Mouse (Mus musculus): ENCODE measurements around the gene Glmp. TPM values are rescaled to one million over a fixed set of nuclear protein-coding genes. Genes with fewer than 3 reads are reported as not detected.
"Not testable (repeated sequence)": the region's sequence is repeated elsewhere in the genome, so short reads cannot be mapped to it uniquely, and the experiment has no call there.

Gene Glmp
- polyA plus RNA-seq, 1 experiment from 2014 or later: 111 TPM

GRCm38 (mm10) chr3:88361612-88362313 lies 36.9 kb downstream of the Glmp start:
- DNase-seq (no peak), ATAC-seq (no peak)
- peaks cover 22% of the 10 kb centered on the region for H3K4me1 ChIP-seq (ENCODE audit: insufficient read depth)
- H3K9me3 ChIP-seq (ENCODE audit: low read length): no peaks in the 10 kb centered on the region
- peaks cover 14% of the 10 kb centered on the region for H3K27me3 ChIP-seq (ENCODE audit: insufficient read depth, low read length)
- no peak overlapping the region for H3K4me2 ChIP-seq (ENCODE audit: low read depth, low read length)
- TF ChIP-seq CTCF (IDR thresholded peaks at IDR 0.05; ENCODE audit: low read depth) (no peak), EP300 (IDR thresholded peaks at IDR 0.05; ENCODE audit: low read depth) (no peak)
- H3K27ac ChIP-seq (ENCODE audit: low read depth): no peak overlapping the region
- peaks cover 60% of the 10 kb centered on the region for H3K36me3 ChIP-seq (replicated peaks; ENCODE audit: insufficient read depth, low read length)
- no peak overlapping the region for H3K4me3 ChIP-seq (ENCODE audit: low read depth, low read length)
- WGBS (ENCODE audit: insufficient replicate concordance): 81% methylated on average over 2 of the region's 2 CpGs
- H3K9ac ChIP-seq (replicated peaks): no peak overlapping the region

DNA sequence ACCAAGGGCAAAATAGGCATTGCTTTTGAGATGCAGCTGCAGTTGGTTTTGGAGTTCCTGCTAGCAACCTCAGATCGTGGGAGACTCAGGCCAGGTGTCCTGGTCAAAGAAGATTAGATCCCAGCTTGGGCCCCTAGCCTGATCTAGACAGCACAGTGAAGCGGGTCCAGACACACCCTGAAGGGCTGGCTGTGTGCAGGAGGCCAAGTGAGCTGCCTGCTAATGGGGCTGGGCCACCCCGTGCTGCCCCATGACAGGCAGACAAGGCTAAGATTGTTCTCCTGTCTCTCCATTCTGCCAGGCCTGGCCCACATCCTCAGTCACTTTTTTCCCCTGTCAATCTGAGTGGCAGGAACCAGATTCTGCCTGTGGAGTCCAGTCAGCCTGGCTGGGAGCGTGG lies 38.9 kb downstream of the Glmp start:
- Histone ChIP-seq H3K4me1 (ENCODE audit: insufficient read depth) (peaks cover 22% of the 10 kb centered on the region), H3K9ac (replicated peaks) (no peak overlapping the region), H3K27me3 (ENCODE audit: insufficient read depth, low read length) (peaks cover 14% of the 10 kb centered on the region), H3K9me3 (ENCODE audit: low read length) (no peaks in the 10 kb centered on the region), H3K36me3 (replicated peaks; ENCODE audit: insufficient read depth, low read length) (peaks cover 42% of the 10 kb centered on the region), H3K27ac (ENCODE audit: low read depth) (peak overlapping the region; percentile 57), H3K4me2 (ENCODE audit: low read depth, low read length) (peak overlapping the region; percentile 51), H3K4me3 (ENCODE audit: low read depth, low read length) (no peak overlapping the region)
- ATAC-seq (peak; percentile 87), DNase-seq (peak; percentile 60)
- TF ChIP-seq EP300 (IDR thresholded peaks at IDR 0.05; ENCODE audit: low read depth) (peak; percentile 80), CTCF (IDR thresholded peaks at IDR 0.05; ENCODE audit: low read depth) (no peak)
- 44% methylated on average over 4 of the region's 4 CpGs for WGBS (ENCODE audit: insufficient replicate concordance)

DNA sequence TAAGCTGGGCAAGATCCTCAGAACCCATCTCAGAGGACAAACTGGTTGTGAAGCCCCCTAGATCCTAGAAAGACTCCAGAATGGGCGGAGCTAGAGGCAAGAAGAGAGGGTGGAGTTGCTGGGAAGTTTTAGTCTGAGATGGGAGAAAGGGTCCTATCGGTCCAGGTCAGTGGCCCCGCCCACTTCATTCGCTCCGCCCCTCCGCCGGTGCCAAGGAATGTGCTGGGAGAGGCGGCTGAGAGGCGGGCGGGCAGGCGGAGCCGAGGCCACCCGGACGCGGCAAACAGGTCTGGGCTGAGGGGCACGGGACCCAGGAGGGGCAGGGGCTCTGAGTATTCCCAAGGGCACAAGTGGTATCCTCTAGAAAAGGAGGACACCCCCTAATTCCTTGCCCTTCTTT lies 39.5 kb downstream of the Glmp start, which contains the start of gene Paqr6:
Paqr6 (plus strand) TSS at position 248 of the 400 bp plus-strand sequence.
- DNase-seq (peak; percentile 85), ATAC-seq (peak; percentile 42)
- H3K9ac ChIP-seq (replicated peaks): peak within 1 kb of the TSS; percentile 23; the same call in 1 of the 2 replicates
- peaks cover 22% of the 10 kb centered on the region for H3K4me1 ChIP-seq (ENCODE audit: insufficient read depth)
- H3K9me3 ChIP-seq (ENCODE audit: low read length): no peaks in the 10 kb centered on the region
- H3K4me3 ChIP-seq (ENCODE audit: low read depth, low read length): peak within 1 kb of the TSS; percentile 36
- H3K4me2 ChIP-seq (ENCODE audit: low read depth, low read length): peak within 1 kb of the TSS; percentile 51
- H3K27ac ChIP-seq (ENCODE audit: low read depth): peak within 1 kb of the TSS; percentile 57
- H3K36me3 ChIP-seq (replicated peaks; ENCODE audit: insufficient read depth, low read length): peaks cover 35% of the 10 kb centered on the region
- peaks cover 14% of the 10 kb centered on the region for H3K27me3 ChIP-seq (ENCODE audit: insufficient read depth, low read length)
- TF ChIP-seq EP300 (IDR thresholded peaks at IDR 0.05; ENCODE audit: low read depth) (no peak), CTCF (IDR thresholded peaks at IDR 0.05; ENCODE audit: low read depth) (no peak)
- WGBS (ENCODE audit: insufficient replicate concordance): 11% methylated on average over 16 of the region's 16 CpGs

- peaks cover 22% of the 10 kb centered on the region for H3K4me1 ChIP-seq (ENCODE audit: insufficient read depth)
- no peaks in the 10 kb centered on the region for H3K9me3 ChIP-seq (ENCODE audit: low read length)
- no peak for ATAC-seq
- WGBS (ENCODE audit: insufficient replicate concordance): 42% methylated on average over 34 of the region's 34 CpGs
- no peak overlapping the region for H3K27ac ChIP-seq (ENCODE audit: low read depth)
- H3K36me3 ChIP-seq (replicated peaks; ENCODE audit: insufficient read depth, low read length): peaks cover 20% of the 10 kb centered on the region
- TF ChIP-seq CTCF (IDR thresholded peaks at IDR 0.05; ENCODE audit: low read depth) (no peak), EP300 (IDR thresholded peaks at IDR 0.05; ENCODE audit: low read depth) (no peak)
- peaks cover 14% of the 10 kb centered on the region for H3K27me3 ChIP-seq (ENCODE audit: insufficient read depth, low read length)
- no peak for DNase-seq
- H3K4me3 ChIP-seq (ENCODE audit: low read depth, low read length): no peak overlapping the region
- no peak overlapping the region for H3K9ac ChIP-seq (replicated peaks)
- peak overlapping the region; percentile 32 for H3K4me2 ChIP-seq (ENCODE audit: low read depth, low read length)
Measured at GRCm38 (mm10) chr3:88365705-88366361, 41.0 kb downstream of the Glmp start.

DNA sequence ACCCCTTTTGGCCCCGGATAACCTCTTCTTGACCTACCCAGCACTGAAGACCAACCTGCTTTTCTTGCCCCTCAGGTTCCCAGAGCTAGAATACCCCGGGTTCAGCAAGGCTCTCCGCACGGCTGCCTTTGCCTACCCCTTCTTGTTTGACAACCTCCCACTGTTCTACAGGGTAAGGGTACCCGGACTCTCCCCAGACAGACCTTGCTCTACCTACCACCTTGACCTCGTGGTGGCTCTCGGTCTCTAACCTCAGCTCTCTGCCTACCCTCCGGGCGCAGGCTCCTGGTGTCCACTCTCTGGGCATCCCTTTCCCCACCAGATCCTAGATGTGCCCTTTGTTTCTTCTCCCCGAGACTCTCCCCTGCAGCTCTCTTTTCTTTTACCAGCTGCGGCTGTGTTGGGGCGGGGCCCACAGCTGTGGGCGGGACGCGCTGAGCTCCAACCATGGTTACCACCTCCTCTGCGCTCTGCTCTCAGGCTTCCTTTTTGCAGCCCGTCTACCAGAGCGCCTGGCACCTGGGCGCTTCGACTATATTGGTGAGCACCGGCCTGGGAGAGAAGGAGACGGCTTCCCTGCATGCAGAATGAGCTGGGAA lies 42.1 kb downstream of the Glmp start:
- WGBS (ENCODE audit: insufficient replicate concordance): 9% methylated on average over 20 of the region's 22 CpGs
- Histone ChIP-seq H3K4me2 (ENCODE audit: low read depth, low read length) (peak overlapping the region; percentile 42; the same call in 1 of the 2 replicates), H3K4me3 (ENCODE audit: low read depth, low read length) (0 out of 2 replicates have a peak overlapping the region, but pooled peaks have one; percentile 10), H3K27me3 (ENCODE audit: insufficient read depth, low read length) (peaks cover 14% of the 10 kb centered on the region), H3K4me1 (ENCODE audit: insufficient read depth) (peaks cover 22% of the 10 kb centered on the region)
- not testable (repeated sequence) for H3K9ac ChIP-seq (replicated peaks); H3K27ac ChIP-seq (ENCODE audit: low read depth); H3K36me3 ChIP-seq (replicated peaks; ENCODE audit: insufficient read depth, low read length); H3K9me3 ChIP-seq (ENCODE audit: low read length)
- ATAC-seq: peak; percentile 43
- DNase-seq: peak; percentile 45

DNA sequence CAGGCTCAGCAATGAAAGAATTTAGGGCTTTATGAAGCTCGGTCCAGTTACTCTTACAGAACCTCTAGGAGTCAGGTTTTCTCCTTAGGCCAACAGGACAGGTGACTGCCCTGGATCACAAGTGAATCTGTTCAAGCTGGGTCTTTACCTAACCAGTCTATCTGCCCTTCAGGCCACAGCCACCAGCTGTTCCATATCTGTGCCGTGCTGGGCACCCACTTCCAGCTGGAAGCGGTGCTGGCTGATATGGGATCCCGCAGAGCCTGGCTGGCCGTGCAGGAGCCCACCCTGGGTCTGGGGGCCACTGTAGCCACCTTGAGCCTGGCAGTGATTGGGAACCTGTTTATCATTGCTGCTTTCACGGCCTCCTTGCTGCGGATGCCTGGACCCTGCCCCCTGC lies 42.7 kb downstream of the Glmp start:
- 60% methylated on average over 3 of the region's 7 CpGs for WGBS (ENCODE audit: insufficient replicate concordance)
- not testable (repeated sequence) for H3K9ac ChIP-seq (replicated peaks); H3K36me3 ChIP-seq (replicated peaks; ENCODE audit: insufficient read depth, low read length); H3K4me3 ChIP-seq (ENCODE audit: low read depth, low read length); H3K4me2 ChIP-seq (ENCODE audit: low read depth, low read length); H3K27ac ChIP-seq (ENCODE audit: low read depth); H3K9me3 ChIP-seq (ENCODE audit: low read length); ATAC-seq; DNase-seq
- Histone ChIP-seq H3K4me1 (ENCODE audit: insufficient read depth) (peaks cover 22% of the 10 kb centered on the region), H3K27me3 (ENCODE audit: insufficient read depth, low read length) (peaks cover 14% of the 10 kb centered on the region)

DNA sequence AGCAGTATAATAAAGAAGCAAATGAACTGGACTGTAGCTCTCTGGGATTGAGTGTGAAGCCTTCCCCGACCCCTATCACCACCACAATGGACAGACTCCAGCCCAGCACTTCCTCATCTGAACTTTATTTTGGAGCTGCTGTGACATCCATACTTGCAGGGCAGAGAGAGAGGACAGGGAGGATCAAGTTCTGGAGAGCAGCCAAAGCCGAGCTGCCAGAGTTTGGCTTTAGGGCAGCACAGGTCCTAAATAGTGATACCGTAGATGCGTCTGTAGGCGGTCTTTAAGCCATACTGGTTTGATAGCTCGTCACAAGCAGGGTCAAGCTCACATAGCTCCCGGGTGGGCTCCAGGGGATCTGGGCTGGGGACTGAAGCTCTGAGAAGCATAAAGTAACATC lies 43.7 kb downstream of the Glmp start:
- H3K9me3 ChIP-seq (ENCODE audit: low read length); H3K4me3 ChIP-seq (ENCODE audit: low read depth, low read length); ATAC-seq; H3K9ac ChIP-seq (replicated peaks); H3K4me2 ChIP-seq (ENCODE audit: low read depth, low read length); H3K36me3 ChIP-seq (replicated peaks; ENCODE audit: insufficient read depth, low read length); H3K27ac ChIP-seq (ENCODE audit: low read depth); DNase-seq: not testable (repeated sequence)
- 88% methylated on average over 7 of the region's 7 CpGs for WGBS (ENCODE audit: insufficient replicate concordance)
- Histone ChIP-seq H3K4me1 (ENCODE audit: insufficient read depth) (peaks cover 16% of the 10 kb centered on the region), H3K27me3 (ENCODE audit: insufficient read depth, low read length) (peaks cover 14% of the 10 kb centered on the region)

- H3K27ac ChIP-seq (ENCODE audit: low read depth); H3K27me3 ChIP-seq (ENCODE audit: insufficient read depth, low read length); DNase-seq; ATAC-seq; H3K9me3 ChIP-seq (ENCODE audit: low read length); H3K4me1 ChIP-seq (ENCODE audit: insufficient read depth); H3K4me2 ChIP-seq (ENCODE audit: low read depth, low read length); H3K9ac ChIP-seq (replicated peaks); H3K36me3 ChIP-seq (replicated peaks; ENCODE audit: insufficient read depth, low read length); H3K4me3 ChIP-seq (ENCODE audit: low read depth, low read length): not testable (repeated sequence)
- WGBS (ENCODE audit: insufficient replicate concordance): 83% methylated on average over 9 of the region's 9 CpGs
Measured at GRCm38 (mm10) chr3:88372643-88373042, 47.8 kb downstream of the Glmp start, which contains the start of gene Bglap3. Bglap3 (minus strand) TSS chr3:88372743.

Measured in liver, postnatal 0 days (tissue).